Mouse (Mus musculus) liver, embryonic 14.5 days (tissue): ENCODE measurements at regions not wholly inside any gene's neighbourhood (a gene's known extent, or its start where the extent isn't known, plus 50 kb on each side); places are given as distances from the start of the nearest gene placed in this dataset.

Source experiments
- CTCF ChIP-seq: IDR thresholded peaks from 2 replicates; pipeline ENCODE4 v1.5.1; 2016; ENCODE audit warnings: antibody characterized with exemption, low read depth, control low read depth
- EP300 ChIP-seq: IDR thresholded peaks from 2 replicates; pipeline ENCODE4 v1.6.1; 2016; ENCODE audit warnings: antibody characterized with exemption, low read depth

- no peak for TF ChIP-seq CTCF
- TF ChIP-seq EP300, result no peak
Measured at GRCm38 (mm10) chr13:34821946-34822345, 53.2 kb upstream of the Prpf4b start.
